Mouse (Mus musculus) CH12.LX (cell line): ENCODE measurements around the gene Pin4. TPM values are rescaled to one million over a fixed set of nuclear protein-coding genes. Genes with fewer than 3 reads are reported as not detected.
A peak's percentile ranks its signal among the peaks of the same experiment; 100 is the strongest.

Experiments used
- DNase-seq: peaks from one replicate; pipeline ENCODE4 v3.0.0-alpha.2; 2013; ENCODE audit errors: extremely low read depth
- H3K27ac ChIP-seq: 2 replicates; pipeline ENCODE4 v1.5.1; 2012; ENCODE audit warnings: low read depth, mild to moderate bottlenecking, control low read depth, moderate library complexity; ENCODE audit not compliant: insufficient read depth
- H3K27me3 ChIP-seq: replicated peaks from 2 replicates; pipeline ENCODE3; 2012; ENCODE audit warnings: inconsistent platforms
- H3K36me3 ChIP-seq, 2 experiments: replicated peaks in 1 of 2; 2 replicates each; pipeline versions ENCODE3 to v1.6.1; 2012; ENCODE audit warnings: inconsistent platforms in 1 of 2, low read length in 1 of 2, mild to moderate bottlenecking in 1 of 2, mixed read lengths in 1 of 2, moderate library complexity in 1 of 2; ENCODE audit not compliant: control insufficient read depth in 1 of 2, insufficient read depth in 1 of 2
- H3K4me1 ChIP-seq, 2 experiments: 2 replicates each; pipeline ENCODE4 v1.6.1; 2012; ENCODE audit warnings: inconsistent platforms in 1 of 2, moderate library complexity in 1 of 2; ENCODE audit not compliant: insufficient read depth in 2 of 2, control insufficient read depth in 1 of 2
- H3K4me2 ChIP-seq: 2 replicates; pipeline ENCODE4 v1.6.1; 2012; ENCODE audit warnings: low read depth, mild to moderate bottlenecking, control low read depth; ENCODE audit not compliant: poor library complexity, insufficient read depth, severe bottlenecking
- H3K4me3 ChIP-seq, 3 experiments: fragments of 150-350 bp in 1 of 3; sonication (generic) in 1 of 3; replicated peaks in 1 of 3; 2 replicates each; pipeline versions ENCODE3 to v1.5.1; 2011 to 2012; ENCODE audit warnings: low read depth in 2 of 3, low read length in 2 of 3, mild to moderate bottlenecking in 2 of 3, moderate library complexity in 2 of 3, control low read depth in 1 of 3, improper control_type of control experiment in 1 of 3, inconsistent platforms in 1 of 3, mixed read lengths in 1 of 3; ENCODE audit not compliant: poor library complexity in 1 of 3
- H3K79me2 ChIP-seq: replicated peaks from 2 replicates; pipeline ENCODE4 v1.6.1; 2012; ENCODE audit warnings: mild to moderate bottlenecking, moderate library complexity; ENCODE audit not compliant: control insufficient read depth, poor library complexity, insufficient read depth, severe bottlenecking; ENCODE audit errors: extremely low read depth
- H3K9ac ChIP-seq: 2 replicates; pipeline ENCODE4 v1.6.1; 2012; ENCODE audit warnings: low read depth, mild to moderate bottlenecking, control low read depth, moderate library complexity; ENCODE audit not compliant: insufficient read depth
- H3K9me3 ChIP-seq: replicated peaks from 2 replicates; pipeline ENCODE3; 2012; ENCODE audit warnings: low read length, inconsistent platforms, mixed read lengths
- BHLHE40 ChIP-seq: IDR thresholded peaks from 2 replicates; pipeline ENCODE4 v1.6.1; 2011; ENCODE audit warnings: mild to moderate bottlenecking, low read depth, low read length, improper control_type of control experiment
- EP300 ChIP-seq: IDR thresholded peaks from 2 replicates; pipeline ENCODE4 v1.6.1; 2011; ENCODE audit warnings: low read length, improper control_type of control experiment
- ETS1 ChIP-seq: conservative IDR thresholded peaks from 2 replicates; pipeline ENCODE4 v1.6.1; 2012; ENCODE audit warnings: low read depth, mild to moderate bottlenecking, inconsistent platforms, low read length, improper control_type of control experiment, moderate library complexity
- IRF4 ChIP-seq: IDR thresholded peaks from 2 replicates; pipeline ENCODE4 v1.6.1; 2014; ENCODE audit warnings: low read depth, mild to moderate bottlenecking, inconsistent platforms, low read length, improper control_type of control experiment
- JUN ChIP-seq: IDR thresholded peaks from 2 replicates; pipeline ENCODE4 v1.6.1; 2011; ENCODE audit warnings: low read depth, mild to moderate bottlenecking, low read length, improper control_type of control experiment, moderate library complexity; ENCODE audit not compliant: insufficient read depth
- JUND ChIP-seq: conservative IDR thresholded peaks from 2 replicates; pipeline ENCODE4 v1.6.1; 2011; ENCODE audit warnings: low read depth, low read length, improper control_type of control experiment
- KAT2A ChIP-seq: IDR thresholded peaks from 2 replicates; pipeline ENCODE4 v1.6.1; 2012; ENCODE audit warnings: low read length, improper control_type of control experiment, inconsistent platforms; ENCODE audit not compliant: insufficient replicate concordance
- MAX ChIP-seq: IDR thresholded peaks from 2 replicates; pipeline ENCODE4 v1.6.1; 2011; ENCODE audit warnings: low read length, improper control_type of control experiment
- MAZ ChIP-seq: IDR thresholded peaks from 2 replicates; pipeline ENCODE4 v1.6.1; 2012; ENCODE audit warnings: low read depth, mild to moderate bottlenecking, inconsistent platforms, low read length, improper control_type of control experiment, moderate library complexity
- MEF2A ChIP-seq: IDR thresholded peaks from 2 replicates; pipeline ENCODE4 v1.6.1; 2014; ENCODE audit warnings: low read depth, mild to moderate bottlenecking, inconsistent platforms, low read length, improper control_type of control experiment, borderline replicate concordance
- MYC ChIP-seq: IDR thresholded peaks from 2 replicates; pipeline ENCODE4 v1.6.1; 2011; ENCODE audit warnings: low read depth, mild to moderate bottlenecking, improper control_type of control experiment, low read length
- NELFE ChIP-seq: IDR thresholded peaks from 2 replicates; pipeline ENCODE4 v1.6.1; 2011; ENCODE audit warnings: low read depth, low read length, improper control_type of control experiment
- PAX5 ChIP-seq: IDR thresholded peaks from 2 replicates; pipeline ENCODE4 v1.6.1; 2012; ENCODE audit warnings: low read length, inconsistent platforms, mixed read lengths
- POLR2AphosphoS2 ChIP-seq: IDR thresholded peaks from 2 replicates; pipeline ENCODE4 v1.6.1; 2011; ENCODE audit warnings: low read depth, low read length, improper control_type of control experiment
- RAD21 ChIP-seq: IDR thresholded peaks from 2 replicates; pipeline ENCODE4 v1.6.1; 2011; ENCODE audit warnings: low read depth, mild to moderate bottlenecking, low read length, improper control_type of control experiment, moderate library complexity
- RCOR1 ChIP-seq: conservative IDR thresholded peaks from 2 replicates; pipeline ENCODE4 v1.6.1; 2012; ENCODE audit warnings: low read depth, mild to moderate bottlenecking, inconsistent platforms, low read length, improper control_type of control experiment
- SMC3 ChIP-seq: IDR thresholded peaks from 2 replicates; pipeline ENCODE4 v1.6.1; 2011; ENCODE audit warnings: low read depth, low read length, improper control_type of control experiment
- TCF12 ChIP-seq: IDR thresholded peaks from 2 replicates; pipeline ENCODE4 v1.6.1; 2014; ENCODE audit warnings: low read depth, mild to moderate bottlenecking, inconsistent platforms, low read length, improper control_type of control experiment
- USF1 ChIP-seq: IDR thresholded peaks from 2 replicates; pipeline ENCODE4 v1.6.1; 2014; ENCODE audit warnings: low read depth, mild to moderate bottlenecking, inconsistent platforms, low read length, improper control_type of control experiment
- ZC3H11A ChIP-seq: IDR thresholded peaks from 2 replicates; pipeline ENCODE4 v1.6.1; 2012; ENCODE audit warnings: low read depth, mild to moderate bottlenecking, inconsistent platforms, low read length, improper control_type of control experiment
- ZMIZ1 ChIP-seq: IDR thresholded peaks from 2 replicates; pipeline ENCODE4 v1.6.1; 2012; ENCODE audit warnings: low read depth, mild to moderate bottlenecking, inconsistent platforms, low read length, improper control_type of control experiment
- ZNF384 ChIP-seq: IDR thresholded peaks from 2 replicates; pipeline ENCODE4 v1.6.1; 2012; ENCODE audit warnings: low read depth, low read length, improper control_type of control experiment, inconsistent platforms
- dilution Hi-C: fragments of 300-500 bp; cut with MboI; formaldehyde crosslinking; loops from 2 replicates; pipeline ENCODE4 v1.14.3; 2020; ENCODE audit warnings: low sequenced_read_pairs; ENCODE audit not compliant: extremely low pct_unique_long_range_greater_than_20kb, extremely low pct_ligation_motif_present
- in situ Hi-C: fragments of 300-500 bp; cut with MboI; formaldehyde crosslinking; loops from 3 replicates; pipeline ENCODE4 v1.14.3; 2019; ENCODE audit warnings: low sequenced_read_pairs, low pct_ligation_motif_present, low pct_unique_long_range_greater_than_20kb, mixed read lengths
- polyA plus RNA-seq: library from polyadenylated mRNA; unstranded; fragments of >175 nt; gene quantifications from 2 replicates; pipeline ENCODE4 v1.2.1, GENCODE M21; 2012; ENCODE audit warnings: low read depth; ENCODE audit not compliant: insufficient read length
- total RNA-seq, 2 experiments: library from RNA; depleted of rRNA; stranded (reverse); fragments of 300-350 nt in 1 of 2; fragments of >200 nt in 1 of 2; gene quantifications; 2 replicates each; pipeline ENCODE4 v1.2.3; 2012 to 2014

Gene Pin4
- total and polyA plus RNA-seq, 3 experiments: 53.4 to 66.2 (median 62.0) TPM

DNA sequence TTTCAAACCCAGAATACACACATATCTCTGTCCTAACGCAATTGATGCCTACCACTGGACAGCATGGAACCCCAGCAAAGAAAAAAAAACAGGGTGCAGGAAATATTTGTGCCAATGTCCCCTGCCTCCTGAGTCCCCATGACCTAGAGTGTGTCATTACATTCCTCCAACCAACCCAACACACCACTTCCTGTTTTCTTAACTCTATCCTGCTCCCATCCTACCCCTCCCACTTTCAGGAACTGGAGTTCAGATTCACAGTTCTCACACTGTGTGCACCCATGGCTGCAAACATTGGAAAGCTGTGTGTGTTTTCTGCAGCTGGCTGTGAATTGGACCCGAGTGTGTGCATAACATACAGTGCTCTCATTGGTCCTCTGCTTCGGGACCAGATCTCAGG, 28.6 kb upstream of the Pin4 start:
- Histone ChIP-seq H3K4me1 (peaks cover 8 to 30% of the 10 kb centered on the region in 2 experiments; a peak in 3 of 4 replicates), H3K9me3 (no peaks in the 10 kb centered on the region), H3K9ac (no peak overlapping the region), H3K79me2 (no peaks in the 10 kb centered on the region), H3K36me3 (no peaks in the 10 kb centered on the region), H3K4me3 (no peak overlapping the region), H3K4me2 (no peak overlapping the region), H3K27ac (no peak overlapping the region), H3K27me3 (no peaks in the 10 kb centered on the region)
- no peak for TF ChIP-seq ZC3H11A
- TF ChIP-seq MAX: no peak
- TF ChIP-seq MAZ: no peak
- no peak for TF ChIP-seq MEF2A
- TF ChIP-seq SMC3: no peak
- TF ChIP-seq RAD21: no peak
- no peak for TF ChIP-seq ZMIZ1
- no peak for TF ChIP-seq BHLHE40
- no peak for TF ChIP-seq RCOR1
- TF ChIP-seq ZNF384: no peak
- no peak for TF ChIP-seq TCF12
- in situ Hi-C loops: no loop called here
- dilution Hi-C loops: no loop called here
- no peak for DNase-seq

DNA sequence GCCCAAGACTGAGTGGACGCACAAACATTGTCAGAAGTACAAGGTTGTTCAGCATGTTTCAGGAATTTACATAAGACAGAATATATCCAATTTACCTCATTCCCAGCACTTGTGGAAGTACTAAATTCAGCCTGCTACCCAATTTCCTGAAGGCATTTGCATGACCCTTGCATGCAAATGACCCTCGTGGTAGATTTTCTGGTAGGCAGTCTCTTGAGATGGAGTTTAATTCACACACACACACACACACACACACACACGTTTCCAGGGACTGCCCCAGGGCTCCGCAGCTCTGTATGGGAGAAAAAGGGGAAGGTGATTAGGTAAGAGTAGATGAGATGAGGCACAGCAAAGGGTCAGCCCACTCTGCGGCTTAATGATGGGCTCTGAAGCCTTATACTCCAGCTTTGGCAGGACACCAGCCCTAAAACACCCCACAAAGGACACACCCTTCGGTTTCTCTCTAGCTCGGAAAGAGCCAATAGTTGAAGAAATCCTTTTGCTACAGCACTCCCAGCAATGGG, 24.8 kb upstream of the Pin4 start:
- Histone ChIP-seq H3K4me3 (no peak overlapping the region), H3K4me2 (peak overlapping the region; percentile 13), H3K4me1 (peaks cover 8 to 30% of the 10 kb centered on the region in 2 experiments; a peak in 3 of 4 replicates), H3K27ac (no peak overlapping the region), H3K79me2 (no peaks in the 10 kb centered on the region), H3K9ac (no peak overlapping the region), H3K9me3 (no peaks in the 10 kb centered on the region), H3K27me3 (no peaks in the 10 kb centered on the region), H3K36me3 (no peaks in the 10 kb centered on the region)
- peak; percentile 66 for DNase-seq
- TF ChIP-seq MEF2A (peak; percentile 51; the same call in 1 of the 2 replicates), JUN (no peak), USF1 (no peak), MYC (0 out of 2 replicates have a peak, but pooled peaks have one; percentile 13), ZMIZ1 (no peak), ZC3H11A (no peak), EP300 (peak; percentile 53; the same call in 1 of the 2 replicates), NELFE (no peak), BHLHE40 (peak; percentile 44; the same call in 1 of the 2 replicates), PAX5 (no peak), POLR2AphosphoS2 (no peak), ZNF384 (no peak), KAT2A (no peak), IRF4 (peak; percentile 73; the same call in 1 of the 2 replicates), JUND (no peak), ETS1 (peak; percentile 31; the same call in 1 of the 2 replicates)
- dilution Hi-C loops: no loop called here
- in situ Hi-C loops: no loop called here
